Mouse (Mus musculus) lung, embryonic 15.5 days (tissue): ENCODE data around the gene Mob4. TPM values are rescaled to one million over a fixed set of nuclear protein-coding genes. Genes with fewer than 3 reads are reported as not detected.

ENCODE experiments used
- ATAC-seq: fragments of 200-750 bp; cut with Nextera tagmentation; 2 replicates; pipeline ENCODE4 v1.8.0; 2017; ENCODE audit warnings: moderate number of reproducible peaks, borderline replicate concordance; ENCODE audit not compliant: low FRiP score, low TSS enrichment; ENCODE audit errors: extremely low read depth
- H3K27ac ChIP-seq: fragments of 300-500 bp; sonication (generic); 2 replicates; pipeline ENCODE4 v1.5.1; 2015; ENCODE audit warnings: moderate library complexity, mild to moderate bottlenecking, inconsistent platforms
- H3K27me3 ChIP-seq: fragments of 300-500 bp; sonication (generic); 2 replicates; pipeline ENCODE4 v1.6.1; 2015; ENCODE audit warnings: inconsistent platforms
- H3K36me3 ChIP-seq: fragments of 300-500 bp; sonication (generic); 2 replicates; pipeline ENCODE4 v1.6.1; 2015; ENCODE audit warnings: inconsistent platforms
- H3K4me1 ChIP-seq: fragments of 300-500 bp; sonication (generic); 2 replicates; pipeline ENCODE4 v1.6.1; 2015; ENCODE audit warnings: inconsistent platforms
- H3K4me2 ChIP-seq: fragments of 300-500 bp; sonication (generic); 2 replicates; pipeline ENCODE4 v1.6.1; 2015; ENCODE audit warnings: inconsistent platforms, mild to moderate bottlenecking, moderate library complexity
- H3K4me3 ChIP-seq: fragments of 300-500 bp; sonication (generic); 2 replicates; pipeline ENCODE4 v1.5.1; 2015; ENCODE audit warnings: mild to moderate bottlenecking, inconsistent platforms
- H3K9ac ChIP-seq: fragments of 300-500 bp; sonication (generic); 2 replicates; pipeline ENCODE4 v1.6.1; 2015; ENCODE audit warnings: inconsistent platforms
- H3K9me3 ChIP-seq: fragments of 300-500 bp; sonication (generic); 2 replicates; pipeline ENCODE4 v1.6.1; 2016; ENCODE audit warnings: inconsistent platforms
- WGBS: fragments of 180-500 bp; shearing (Covaris S2); methylation state at CpG from one replicate; pipeline ENCODE4 v1.1.7; 2015; 5-methylcytosine and 5-hydroxymethylcytosine counted together
- polyA plus RNA-seq: library from polyadenylated mRNA; unstranded; fragments of >200 nt; fragmentation: Nextera tagmentation; extraction: Ambion mirVana; gene quantifications from 2 replicates; pipeline ENCODE4 v1.2.1, GENCODE M21; 2015

Mob4 gene
- polyA plus RNA-seq, 1 experiment from 2014 or later: 133 TPM

GRCm38 (mm10) chr1:55164005-55164404 is 33.0 kb downstream of the Mob4 start:
- no peak overlapping the region for H3K9ac ChIP-seq
- WGBS: 52% methylated on average over 5 of the region's 5 CpGs
- H3K27ac ChIP-seq: no peak overlapping the region
- no peak for ATAC-seq
- H3K36me3 ChIP-seq: peaks cover 2% of the 10 kb centered on the region; the same call in 1 of the 2 replicates
- no peaks in the 10 kb centered on the region for H3K9me3 ChIP-seq
- no peaks in the 10 kb centered on the region for H3K27me3 ChIP-seq
- no peaks in the 10 kb centered on the region for H3K4me1 ChIP-seq
- no peak overlapping the region for H3K4me2 ChIP-seq
- H3K4me3 ChIP-seq: no peak overlapping the region

- Histone ChIP-seq H3K9me3 (0 out of 2 replicates have a peak, but pooled peaks cover 4% of the 10 kb centered on the region), H3K4me2 (no peak overlapping the region), H3K36me3 (peaks cover 6% of the 10 kb centered on the region; the same call in 1 of the 2 replicates), H3K27me3 (no peaks in the 10 kb centered on the region), H3K4me3 (no peak overlapping the region), H3K9ac (no peak overlapping the region), H3K4me1 (no peaks in the 10 kb centered on the region), H3K27ac (no peak overlapping the region)
- 71% methylated on average over 4 of the region's 4 CpGs for WGBS
- ATAC-seq: no peak
Observed at GRCm38 (mm10) chr1:55167560-55167959, 36.5 kb downstream of the Mob4 start.

- peaks cover 6% of the 10 kb centered on the region; the same call in 1 of the 2 replicates for H3K36me3 ChIP-seq
- 94% methylated on average over 4 of the region's 4 CpGs for WGBS
- no peaks in the 10 kb centered on the region for H3K27me3 ChIP-seq
- H3K4me2 ChIP-seq: no peak overlapping the region
- ATAC-seq: no peak
- 0 out of 2 replicates have a peak, but pooled peaks cover 4% of the 10 kb centered on the region for H3K9me3 ChIP-seq
- H3K27ac ChIP-seq: no peak overlapping the region
- H3K9ac ChIP-seq: no peak overlapping the region
- no peaks in the 10 kb centered on the region for H3K4me1 ChIP-seq
- H3K4me3 ChIP-seq: no peak overlapping the region
Observed at GRCm38 (mm10) chr1:55168591-55168990, 37.6 kb downstream of the Mob4 start.

GRCm38 (mm10) chr1:55171361-55172325 is 40.6 kb downstream of the Mob4 start:
- Histone ChIP-seq H3K27me3 (no peaks in the 10 kb centered on the region), H3K4me1 (no peaks in the 10 kb centered on the region), H3K36me3 (peaks cover 6% of the 10 kb centered on the region; the same call in 1 of the 2 replicates), H3K4me2 (no peak overlapping the region), H3K9ac (no peak overlapping the region), H3K9me3 (0 out of 2 replicates have a peak, but pooled peaks cover 4% of the 10 kb centered on the region), H3K4me3 (no peak overlapping the region), H3K27ac (no peak overlapping the region)
- 64% methylated on average over 22 of the region's 22 CpGs for WGBS
- no peak for ATAC-seq

- no peak overlapping the region for H3K4me3 ChIP-seq
- peaks cover 7% of the 10 kb centered on the region; the same call in 1 of the 2 replicates for H3K36me3 ChIP-seq
- no peak for ATAC-seq
Observed at GRCm38 (mm10) chr1:55173720-55174557, 42.9 kb downstream of the Mob4 start.

GRCm38 (mm10) chr1:55174558-55175034 is 43.6 kb downstream of the Mob4 start:
- no peak overlapping the region for H3K27ac ChIP-seq
- no peak for ATAC-seq
- 0 out of 2 replicates have a peak, but pooled peaks cover 2% of the 10 kb centered on the region for H3K36me3 ChIP-seq
- 16% methylated on average over 3 of the region's 3 CpGs for WGBS
- no peaks in the 10 kb centered on the region for H3K27me3 ChIP-seq
- H3K4me2 ChIP-seq: no peak overlapping the region
- H3K4me3 ChIP-seq: no peak overlapping the region
- H3K9me3 ChIP-seq: no peaks in the 10 kb centered on the region
- H3K9ac ChIP-seq: no peak overlapping the region
- H3K4me1 ChIP-seq: no peaks in the 10 kb centered on the region

More at GRCm38 (mm10) chr1:55173720-55174557, 42.9 kb downstream of the Mob4 start:
- no peak overlapping the region for H3K27ac ChIP-seq
- no peaks in the 10 kb centered on the region for H3K27me3 ChIP-seq
- no peak overlapping the region for H3K4me2 ChIP-seq
- 0 out of 2 replicates have a peak, but pooled peaks cover 4% of the 10 kb centered on the region for H3K9me3 ChIP-seq
- no peak overlapping the region for H3K9ac ChIP-seq
- H3K4me1 ChIP-seq: no peaks in the 10 kb centered on the region
- 67% methylated on average over 10 of the region's 10 CpGs for WGBS

GRCm38 (mm10) chr1:55179917-55180566 is 49.0 kb downstream of the Mob4 start:
- WGBS: 76% methylated on average over 5 of the region's 5 CpGs
- Histone ChIP-seq H3K4me3 (no peak overlapping the region), H3K36me3 (peaks cover 21% of the 10 kb centered on the region), H3K9me3 (no peaks in the 10 kb centered on the region), H3K27me3 (no peaks in the 10 kb centered on the region), H3K27ac (no peak overlapping the region), H3K4me1 (no peaks in the 10 kb centered on the region), H3K9ac (no peak overlapping the region), H3K4me2 (no peak overlapping the region)
- ATAC-seq: no peak

GRCm38 (mm10) chr1:55182392-55182791 is 51.4 kb downstream of the Mob4 start:
- no peak for ATAC-seq
- Histone ChIP-seq H3K4me3 (no peak overlapping the region), H3K36me3 (peaks cover 18% of the 10 kb centered on the region), H3K27me3 (no peaks in the 10 kb centered on the region), H3K27ac (no peak overlapping the region), H3K9ac (no peak overlapping the region), H3K4me2 (no peak overlapping the region), H3K9me3 (no peaks in the 10 kb centered on the region), H3K4me1 (no peaks in the 10 kb centered on the region)
- 55% methylated on average over 5 of the region's 5 CpGs for WGBS

GRCm38 (mm10) chr1:55185718-55186117 is 54.7 kb downstream of the Mob4 start:
- Histone ChIP-seq H3K9me3 (no peaks in the 10 kb centered on the region), H3K27ac (no peak overlapping the region), H3K36me3 (peaks cover 9% of the 10 kb centered on the region), H3K27me3 (no peaks in the 10 kb centered on the region), H3K9ac (no peak overlapping the region), H3K4me3 (no peak overlapping the region), H3K4me2 (no peak overlapping the region), H3K4me1 (no peaks in the 10 kb centered on the region)
- WGBS: 83% methylated on average over 6 of the region's 6 CpGs
- ATAC-seq: no peak

- H3K36me3 ChIP-seq: peaks cover 4% of the 10 kb centered on the region; the same call in 1 of the 2 replicates
- no peaks in the 10 kb centered on the region for H3K9me3 ChIP-seq
- 34% methylated on average over 11 of the region's 11 CpGs for WGBS
- H3K27me3 ChIP-seq: no peaks in the 10 kb centered on the region
- H3K4me1 ChIP-seq: peaks cover under 1% of the 10 kb centered on the region
- no peak overlapping the region for H3K4me3 ChIP-seq
- ATAC-seq: no peak
- no peak overlapping the region for H3K27ac ChIP-seq
- no peak overlapping the region for H3K4me2 ChIP-seq
- no peak overlapping the region for H3K9ac ChIP-seq
Observed at GRCm38 (mm10) chr1:55186592-55187210, 55.7 kb downstream of the Mob4 start.

- ATAC-seq: peak; percentile 31; the same call in 1 of the 2 replicates
- peak overlapping the region; percentile 22; the same call in 1 of the 2 replicates for H3K9ac ChIP-seq
- 7% methylated on average over 8 of the region's 8 CpGs for WGBS
Observed at GRCm38 (mm10) chr1:55192015-55192414, 61.0 kb downstream of the Mob4 start.

More at GRCm38 (mm10) chr1:55192015-55192414, 61.0 kb downstream of the Mob4 start:
- peaks cover 23% of the 10 kb centered on the region for H3K4me1 ChIP-seq
- peak overlapping the region; percentile 30 for H3K4me3 ChIP-seq
- H3K4me2 ChIP-seq: peak overlapping the region; percentile 53
- peak overlapping the region; percentile 65 for H3K27ac ChIP-seq
- H3K36me3 ChIP-seq: no peaks in the 10 kb centered on the region
- no peaks in the 10 kb centered on the region for H3K27me3 ChIP-seq
- H3K9me3 ChIP-seq: no peaks in the 10 kb centered on the region
